ENCODE assay signal across 14 mouse cellular contexts in genomic region chr7:117595029-117595695, GRCm38 (mm10).
DNase-seq lines count a peak whose midpoint lies in the region; ATAC-seq lines count a peak whose summit lies in the region.
"Had no signal": no experiment of that assay in that cellular context is flagged by ENCODE, and none has a peak within 500 bp of the region (broad histone marks: within the 10 kb centered on the region; RNA-seq: fewer than 3 reads in every experiment).

No protein-coding gene starts in this region.

- H3K27ac ChIP-seq in hindbrain, embryonic 15.5 days (replicated peaks), result no peak overlapping the region
- no peak overlapping the region for H3K27ac ChIP-seq in hindbrain, embryonic 12.5 days
- H3K27ac ChIP-seq in forebrain, embryonic 16.5 days (ENCODE audit: low read length), result peak overlapping the region; percentile 73
- H3K27ac ChIP-seq: liver, embryonic 14.5 days had no signal

- no peaks in the 10 kb centered on the region for H3K36me3 ChIP-seq in hindbrain, embryonic 15.5 days
- no peaks in the 10 kb centered on the region for H3K36me3 ChIP-seq in hindbrain, embryonic 12.5 days
- H3K36me3 ChIP-seq in forebrain, embryonic 16.5 days (ENCODE audit: control insufficient read depth, insufficient read depth), result no peaks in the 10 kb centered on the region
- H3K36me3 ChIP-seq: G1E had no signal

- H3K27me3 ChIP-seq in hindbrain, embryonic 15.5 days, result no peaks in the 10 kb centered on the region
- no peaks in the 10 kb centered on the region for H3K27me3 ChIP-seq in hindbrain, embryonic 12.5 days
- H3K27me3 ChIP-seq in forebrain, embryonic 16.5 days (replicated peaks; ENCODE audit: control insufficient read depth, insufficient read depth, low read length), result no peaks in the 10 kb centered on the region

- H3K4me3 ChIP-seq in hindbrain, embryonic 15.5 days, result no peak overlapping the region
- H3K4me3 ChIP-seq in hindbrain, embryonic 12.5 days, result no peak overlapping the region
- H3K4me3 ChIP-seq in forebrain, embryonic 16.5 days (replicated peaks; ENCODE audit: low read length), result no peak overlapping the region

- no peaks in the 10 kb centered on the region for H3K9me3 ChIP-seq in hindbrain, embryonic 15.5 days
- H3K9me3 ChIP-seq in hindbrain, embryonic 12.5 days (replicated peaks), result no peaks in the 10 kb centered on the region
- H3K9me3 ChIP-seq in forebrain, embryonic 16.5 days (ENCODE audit: control insufficient read depth, low read length), result no peaks in the 10 kb centered on the region

- H3K9ac ChIP-seq in hindbrain, embryonic 15.5 days, result no peak overlapping the region
- H3K9ac ChIP-seq in hindbrain, embryonic 12.5 days, result no peak overlapping the region
- no peak overlapping the region for H3K9ac ChIP-seq in forebrain, embryonic 16.5 days (replicated peaks; ENCODE audit: low read depth, low read length)
- H3K9ac ChIP-seq: liver, embryonic 14.5 days had no signal

- WGBS in hindbrain, embryonic 15.5 days, result 72% methylated on average over 12 of the region's 12 CpGs
- WGBS in hindbrain, embryonic 12.5 days, result 82% methylated on average over 12 of the region's 12 CpGs
- WGBS in forebrain, embryonic 16.5 days, result 59% methylated on average over 12 of the region's 12 CpGs

- 0 out of 2 replicates have a peak, but pooled peaks have one; percentile 27 for ATAC-seq in hindbrain, embryonic 15.5 days (ENCODE audit: low FRiP score, low read depth)
- no peak for ATAC-seq in hindbrain, embryonic 12.5 days (ENCODE audit: low FRiP score)
- peak; percentile 68 for ATAC-seq in forebrain, embryonic 16.5 days

- no peak overlapping the region for H3K4me2 ChIP-seq in hindbrain, embryonic 15.5 days
- H3K4me2 ChIP-seq in hindbrain, embryonic 12.5 days (replicated peaks), result no peak overlapping the region
- peak overlapping the region; percentile 18; the same call in 1 of the 2 replicates for H3K4me2 ChIP-seq in forebrain, embryonic 16.5 days (ENCODE audit: low read length)

- H3K4me1 ChIP-seq in hindbrain, embryonic 15.5 days (replicated peaks), result no peaks in the 10 kb centered on the region
- no peaks in the 10 kb centered on the region for H3K4me1 ChIP-seq in hindbrain, embryonic 12.5 days
- peaks cover 23% of the 10 kb centered on the region for H3K4me1 ChIP-seq in forebrain, embryonic 16.5 days (replicated peaks; ENCODE audit: control insufficient read depth, insufficient read depth, low read length)

- peak; percentile 41 for DNase-seq in layer of hippocampus, adult 9-10 months (ENCODE audit: low spot score)
- peak; percentile 55 to 85 for DNase-seq in right cerebral cortex, postnatal 10 days (ENCODE audit: low spot score in 2 of 2)
- DNase-seq in liver, result no peak
- no peak for DNase-seq in retina, embryonic 14.5 days (ENCODE audit: low spot score)
- no peak for DNase-seq in spleen, adult 18-20 months
- DNase-seq: adrenal gland, postnatal 25 days; heart, adult 18-20 months; lung, postnatal 36 days; midbrain, embryonic 14.5 days had no signal

Comparison
In these comparisons a context has a peak if more than half of its experiments do, and no peak if none do; other contexts are left out.
1. DNase-seq: peak in layer of hippocampus, adult 9-10 months (single experiment) and right cerebral cortex, postnatal 10 days (2 of 2); none in liver (single experiment), retina, embryonic 14.5 days (single experiment) and spleen, adult 18-20 months (0 of 2).